Comparison of ENCODE assay signal across 23 mouse cellular contexts in the genomic region with DNA sequence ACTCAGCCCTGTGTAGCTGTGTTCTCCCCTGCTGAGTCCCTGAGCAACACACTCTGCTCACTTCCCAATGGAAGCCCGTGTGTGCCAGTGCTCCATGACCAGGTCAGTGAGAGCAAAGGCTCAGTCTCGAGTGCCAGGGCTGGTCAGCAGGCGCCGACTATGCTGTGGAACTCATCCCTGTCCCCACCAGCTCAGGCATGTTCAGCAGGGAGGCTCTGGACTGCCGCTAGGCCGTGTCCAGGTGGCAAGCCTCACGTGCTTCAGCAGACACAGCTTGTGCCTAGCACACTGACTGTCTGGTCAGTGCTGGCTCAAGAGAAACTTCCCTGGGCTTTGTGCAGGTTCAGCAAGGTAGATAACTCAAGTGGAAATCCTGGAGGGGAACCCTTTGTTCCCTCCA.
"Had no signal": no experiment of that assay in that cellular context is flagged by ENCODE, and none has a peak within 500 bp of the region (broad histone marks: within the 10 kb centered on the region; RNA-seq: fewer than 3 reads in every experiment).

No protein-coding gene starts in this region.

- H3K9ac ChIP-seq: kidney, embryonic 15.5 days; limb, embryonic 13.5 days; liver, embryonic 14.5 days; liver, postnatal 0 days; lung, embryonic 14.5 days; midbrain, embryonic 12.5 days; midbrain, embryonic 15.5 days; neural tube, embryonic 12.5 days; neural tube, embryonic 15.5 days had no signal

- H3K27me3 ChIP-seq: kidney, embryonic 15.5 days; limb, embryonic 13.5 days; midbrain, embryonic 12.5 days; midbrain, embryonic 15.5 days; neural tube, embryonic 12.5 days; neural tube, embryonic 15.5 days had no signal

- ATAC-seq: liver, postnatal 0 days; lung, postnatal 0 days; midbrain, embryonic 15.5 days had no signal

- H3K4me3 ChIP-seq: kidney, embryonic 15.5 days; layer of hippocampus, adult 2 months; limb, embryonic 10.5 days; limb, embryonic 13.5 days; midbrain, embryonic 12.5 days; midbrain, embryonic 15.5 days; neural tube, embryonic 12.5 days; neural tube, embryonic 15.5 days had no signal

- H3K4me2 ChIP-seq: kidney, embryonic 15.5 days; limb, embryonic 13.5 days; lung, embryonic 14.5 days; midbrain, embryonic 12.5 days; midbrain, embryonic 15.5 days; neural tube, embryonic 12.5 days; neural tube, embryonic 15.5 days had no signal

- H3K36me3 ChIP-seq: kidney, embryonic 15.5 days; limb, embryonic 10.5 days; limb, embryonic 13.5 days; midbrain, embryonic 12.5 days; midbrain, embryonic 15.5 days; neural tube, embryonic 12.5 days; neural tube, embryonic 15.5 days had no signal

- H3K27ac ChIP-seq: kidney, embryonic 15.5 days; layer of hippocampus, adult 2 months; limb, embryonic 10.5 days; limb, embryonic 13.5 days; liver, embryonic 14.5 days; macrophage; midbrain, embryonic 12.5 days; midbrain, embryonic 15.5 days; neural tube, embryonic 12.5 days; neural tube, embryonic 15.5 days; stomach, postnatal 0 days had no signal

- DNase-seq: kidney, postnatal 14 days; layer of hippocampus, adult 9-11 months; liver; liver, postnatal 0 days; lung, embryonic 14.5 days; right cerebral cortex, adult 18-20 months; right cerebral cortex, postnatal 14 days; right cerebral cortex, postnatal 4 days; thymus, adult 2 months; thymus, postnatal 14 days; thymus, postnatal 4 days had no signal

- H3K9me3 ChIP-seq: kidney, embryonic 15.5 days; limb, embryonic 10.5 days; limb, embryonic 13.5 days; midbrain, embryonic 12.5 days; midbrain, embryonic 15.5 days; neural tube, embryonic 15.5 days had no signal
